Mouse (Mus musculus) MEL (cell line): Measurements from ENCODE around the gene Cisd1. TPM values are rescaled to one million over a fixed set of nuclear protein-coding genes. Genes with fewer than 3 reads are reported as not detected.

Experiments
- DNase-seq: peaks from one replicate; pipeline ENCODE4 v3.0.0; 2011; ENCODE audit warnings: low read depth, low spot score
- H3K27ac ChIP-seq: 2 replicates; pipeline ENCODE4 v1.5.1; 2012; ENCODE audit warnings: low read depth, mild to moderate bottlenecking, control low read depth, low read length, moderate library complexity; ENCODE audit not compliant: control insufficient read depth
- H3K27me3 ChIP-seq, 2 experiments: fragments of 150-350 bp in 1 of 2; sonication (generic) in 1 of 2; 2 replicates each; pipeline ENCODE4 v1.6.1; 2012; ENCODE audit warnings: low read length in 2 of 2, mild to moderate bottlenecking in 2 of 2, improper control_type of control experiment in 1 of 2, moderate library complexity in 1 of 2; ENCODE audit not compliant: insufficient read depth in 2 of 2, control insufficient read depth in 1 of 2
- H3K36me3 ChIP-seq, 2 experiments: 2 replicates each; pipeline ENCODE4 v1.6.1; 2012 to 2014; ENCODE audit warnings: low read length in 2 of 2, improper control_type of control experiment in 1 of 2, inconsistent platforms in 1 of 2, mild to moderate bottlenecking in 1 of 2; ENCODE audit not compliant: insufficient read depth in 2 of 2, control insufficient read depth in 1 of 2
- H3K4me1 ChIP-seq, 2 experiments: fragments of 150-350 bp in 1 of 2; sonication (generic) in 1 of 2; 2 replicates each; pipeline ENCODE4 v1.6.1; 2012; ENCODE audit warnings: low read length in 2 of 2, improper control_type of control experiment in 1 of 2, mild to moderate bottlenecking in 1 of 2; ENCODE audit not compliant: insufficient read depth in 2 of 2, control insufficient read depth in 1 of 2
- H3K4me3 ChIP-seq, 2 experiments: fragments of 150-350 bp in 1 of 2; sonication (generic) in 1 of 2; 2 replicates each; pipeline ENCODE4 v1.5.1; 2012; ENCODE audit warnings: low read depth in 2 of 2, low read length in 2 of 2, mild to moderate bottlenecking in 2 of 2, moderate library complexity in 2 of 2, control low read depth in 1 of 2, improper control_type of control experiment in 1 of 2; ENCODE audit not compliant: control insufficient read depth in 1 of 2, insufficient read depth in 1 of 2
- H3K79me2 ChIP-seq: 2 replicates; pipeline ENCODE4 v1.6.1; 2012; ENCODE audit warnings: mild to moderate bottlenecking, low read length, moderate library complexity; ENCODE audit not compliant: control insufficient read depth, poor library complexity, insufficient read depth
- H3K9ac ChIP-seq: 2 replicates; pipeline ENCODE4 v1.6.1; 2012; ENCODE audit warnings: low read depth, mild to moderate bottlenecking, control low read depth, low read length, moderate library complexity; ENCODE audit not compliant: control insufficient read depth, poor library complexity, severe bottlenecking
- H3K9me3 ChIP-seq: fragments of 150-350 bp; sonication (generic); replicated peaks from 2 replicates; pipeline ENCODE4 v1.6.1; 2012; ENCODE audit warnings: mild to moderate bottlenecking, low read length, improper control_type of control experiment, moderate library complexity; ENCODE audit not compliant: insufficient read depth
- CHD1 ChIP-seq: IDR thresholded peaks from 2 replicates; pipeline ENCODE4 v1.6.1; 2012; ENCODE audit warnings: low read depth, mild to moderate bottlenecking, inconsistent platforms, low read length, improper control_type of control experiment
- ELF1 ChIP-seq: IDR thresholded peaks from 2 replicates; pipeline ENCODE4 v1.6.1; 2014; ENCODE audit warnings: low read depth, mild to moderate bottlenecking, inconsistent platforms, low read length, improper control_type of control experiment, moderate library complexity
- EP300 ChIP-seq, 2 experiments: IDR thresholded peaks; 2 replicates each; pipeline ENCODE4 v1.6.1; 2011; ENCODE audit warnings: improper control_type of control experiment in 2 of 2, low read length in 2 of 2, low read depth in 1 of 2, mild to moderate bottlenecking in 1 of 2
- ETS1 ChIP-seq: IDR thresholded peaks from 2 replicates; pipeline ENCODE4 v1.6.1; 2012; ENCODE audit warnings: low read depth, mild to moderate bottlenecking, inconsistent platforms, low read length, improper control_type of control experiment, moderate library complexity
- GABPA ChIP-seq: IDR thresholded peaks from 2 replicates; pipeline ENCODE4 v1.6.1; 2012; ENCODE audit warnings: low read depth, mild to moderate bottlenecking, inconsistent platforms, low read length, improper control_type of control experiment, moderate library complexity
- GATA1 ChIP-seq: IDR thresholded peaks from 2 replicates; pipeline ENCODE4 v1.6.1; 2011; ENCODE audit warnings: low read depth, low read length, improper control_type of control experiment
- JUND ChIP-seq: IDR thresholded peaks from 2 replicates; pipeline ENCODE4 v1.6.1; 2011; ENCODE audit warnings: low read depth, mild to moderate bottlenecking, improper control_type of control experiment, low read length
- KAT2A ChIP-seq: conservative IDR thresholded peaks from 2 replicates; pipeline ENCODE4 v1.6.1; 2012; ENCODE audit warnings: low read depth, low read length, improper control_type of control experiment, inconsistent platforms
- MAFK ChIP-seq: IDR thresholded peaks from 2 replicates; pipeline ENCODE4 v1.6.1; 2011; ENCODE audit warnings: low read depth, mild to moderate bottlenecking, low read length, improper control_type of control experiment, borderline replicate concordance
- MAX ChIP-seq: IDR thresholded peaks from 2 replicates; pipeline ENCODE4 v1.6.1; 2011; ENCODE audit warnings: low read length, improper control_type of control experiment
- MXI1 ChIP-seq: IDR thresholded peaks from 2 replicates; pipeline ENCODE4 v1.6.1; 2011; ENCODE audit warnings: mild to moderate bottlenecking, low read depth, low read length, improper control_type of control experiment
- MYC ChIP-seq: IDR thresholded peaks from 2 replicates; pipeline ENCODE4 v1.6.1; 2011; ENCODE audit warnings: low read depth, mild to moderate bottlenecking, low read length, improper control_type of control experiment, moderate library complexity
- NELFE ChIP-seq: IDR thresholded peaks from 2 replicates; pipeline ENCODE4 v1.6.1; 2011; ENCODE audit warnings: low read depth, low read length, improper control_type of control experiment
- NRF1 ChIP-seq: IDR thresholded peaks from 2 replicates; pipeline ENCODE4 v1.6.1; 2014; ENCODE audit warnings: low read depth, mild to moderate bottlenecking, inconsistent platforms, low read length, improper control_type of control experiment, moderate library complexity; ENCODE audit not compliant: poor library complexity, insufficient read depth, severe bottlenecking
- POLR2A ChIP-seq, 2 experiments: IDR thresholded peaks; 2 replicates each; pipeline ENCODE4 v1.6.1; 2011 to 2012; ENCODE audit warnings: low read length in 2 of 2, mild to moderate bottlenecking in 2 of 2, control low read depth in 1 of 2, improper control_type of control experiment in 1 of 2, low read depth in 1 of 2, moderate library complexity in 1 of 2; ENCODE audit not compliant: control insufficient read depth in 1 of 2, insufficient read depth in 1 of 2, poor library complexity in 1 of 2
- POLR2AphosphoS5 ChIP-seq: IDR thresholded peaks from 2 replicates; pipeline ENCODE4 v1.6.1; 2012; ENCODE audit warnings: low read depth, borderline replicate concordance, mild to moderate bottlenecking, inconsistent platforms, low read length, moderate library complexity, mixed read lengths
- RAD21 ChIP-seq: IDR thresholded peaks from 2 replicates; pipeline ENCODE4 v1.6.1; 2011; ENCODE audit warnings: mild to moderate bottlenecking, low read depth, low read length, improper control_type of control experiment
- RCOR1 ChIP-seq: IDR thresholded peaks from 2 replicates; pipeline ENCODE4 v1.6.1; 2012; ENCODE audit warnings: low read depth, mild to moderate bottlenecking, inconsistent platforms, low read length, improper control_type of control experiment
- SIN3A ChIP-seq: IDR thresholded peaks from 2 replicates; pipeline ENCODE4 v1.6.1; 2012; ENCODE audit warnings: low read length, improper control_type of control experiment, inconsistent platforms
- TCF12 ChIP-seq: IDR thresholded peaks from 2 replicates; pipeline ENCODE4 v1.6.1; 2014; ENCODE audit warnings: low read depth, mild to moderate bottlenecking, inconsistent platforms, low read length, improper control_type of control experiment, moderate library complexity
- UBTF ChIP-seq: IDR thresholded peaks from 2 replicates; pipeline ENCODE4 v1.6.1; 2012; ENCODE audit warnings: low read depth, mild to moderate bottlenecking, inconsistent platforms, low read length, improper control_type of control experiment, moderate library complexity, borderline replicate concordance; ENCODE audit not compliant: insufficient read depth
- USF1 ChIP-seq: IDR thresholded peaks from 2 replicates; pipeline ENCODE4 v1.6.1; 2014; ENCODE audit warnings: low read depth, mild to moderate bottlenecking, inconsistent platforms, low read length, improper control_type of control experiment, moderate library complexity
- USF2 ChIP-seq, 2 experiments: IDR thresholded peaks; 2 replicates each; pipeline ENCODE4 v1.6.1; 2011 to 2012; ENCODE audit warnings: improper control_type of control experiment in 2 of 2, low read length in 2 of 2, borderline replicate concordance in 1 of 2, inconsistent platforms in 1 of 2, low read depth in 1 of 2, mild to moderate bottlenecking in 1 of 2; ENCODE audit not compliant: insufficient read depth in 1 of 2
- ZKSCAN1 ChIP-seq: IDR thresholded peaks from 2 replicates; pipeline ENCODE4 v1.6.1; 2012; ENCODE audit warnings: low read depth, mild to moderate bottlenecking, inconsistent platforms, low read length, improper control_type of control experiment, moderate library complexity
- ZNF384 ChIP-seq: IDR thresholded peaks from 2 replicates; pipeline ENCODE4 v1.6.1; 2012; ENCODE audit warnings: low read depth, mild to moderate bottlenecking, inconsistent platforms, low read length, improper control_type of control experiment
- polyA plus RNA-seq, 2 experiments: library from polyadenylated mRNA; stranded (reverse) in 1 of 2; unstranded in 1 of 2; fragments of >175 nt in 1 of 2; fragments of >200 nt in 1 of 2; gene quantifications; 2 replicates each; pipeline versions ENCODE4 v1.2.1 to v1.2.4; 2012; ENCODE audit warnings: low replicate concordance in 2 of 2, low read depth in 1 of 2; ENCODE audit not compliant: insufficient read length in 2 of 2, insufficient read depth in 1 of 2, missing spikeins in 1 of 2
- total RNA-seq: library from RNA; depleted of rRNA; stranded (reverse); fragments of 300-350 nt; gene quantifications from 2 replicates; pipeline ENCODE4 v1.2.3, GENCODE M21; 2012

Gene Cisd1
- total and polyA plus RNA-seq, 3 experiments = 108 to 109 TPM; not detected in 1

GRCm38 (mm10) chr10:71348637-71349280 is 4.0 kb upstream of the Cisd1 start:
- Histone ChIP-seq H3K4me3 (peak overlapping the region; percentile 82 to 96), H3K79me2 (peaks cover 33% of the 10 kb centered on the region), H3K9ac (peak overlapping the region; percentile 88), H3K9me3 (no peaks in the 10 kb centered on the region), H3K27me3 (no peaks in the 10 kb centered on the region)
- TF ChIP-seq POLR2AphosphoS5 (no peak), MYC (no peak), EP300 (IDR thresholded peaks at IDR 0.05; ENCODE audit: low read depth in 1 of 2, low read length in 2 of 2) (peak; percentile 49 to 53; a peak in 3 of 4 replicates), MAFK (peak; percentile 68), RAD21 (no peak)
- TF ChIP-seq, all 39 proteins: peak for 2
- peaks cover 7% of the 10 kb centered on the region in 2 experiments; a peak in 3 of 4 replicates for H3K4me1 ChIP-seq
- peak; percentile 68 for DNase-seq
- H3K27ac ChIP-seq = peak overlapping the region; percentile 59
- peaks cover 0 to 5% of the 10 kb centered on the region in 2 experiments; a peak in 3 of 4 replicates for H3K36me3 ChIP-seq

- Histone ChIP-seq H3K4me1 (peaks cover 7 to 12% of the 10 kb centered on the region in 2 experiments; a peak in 3 of 4 replicates), H3K4me3 (peak overlapping the region; percentile 82 to 96), H3K27me3 (no peaks in the 10 kb centered on the region), H3K79me2 (peaks cover 38% of the 10 kb centered on the region), H3K36me3 (peaks cover 0 to 11% of the 10 kb centered on the region in 2 experiments; a peak in 3 of 4 replicates), H3K27ac (peak overlapping the region; percentile 59), H3K9me3 (no peaks in the 10 kb centered on the region), H3K9ac (peak overlapping the region; percentile 88)
- no peak for TF ChIP-seq ZNF384
- no peak; the same call in 1 of the 2 replicates for TF ChIP-seq KAT2A
- peak; percentile 67 for TF ChIP-seq SIN3A
- no peak for TF ChIP-seq ZKSCAN1
- no peak for TF ChIP-seq JUND
- TF ChIP-seq NRF1 = 0 out of 2 replicates have a peak, but pooled peaks have one; percentile 12
- no peak for TF ChIP-seq POLR2AphosphoS5
- TF ChIP-seq CHD1 = no peak
- TF ChIP-seq EP300 (IDR thresholded peaks at IDR 0.05; ENCODE audit: low read depth in 1 of 2, low read length in 2 of 2) = no peak
- 0 out of 2 replicates have a peak, but pooled peaks have one; percentile 19 for TF ChIP-seq MYC
- TF ChIP-seq USF2 (IDR thresholded peaks at IDR 0.05; ENCODE audit: borderline replicate concordance in 1 of 2, insufficient read depth in 1 of 2, low read depth in 1 of 2, low read length in 2 of 2) = no peak
- no peak for TF ChIP-seq NELFE
- no peak; a peak in 1 of 4 replicates for TF ChIP-seq POLR2A (IDR thresholded peaks at IDR 0.05; ENCODE audit: control insufficient read depth in 1 of 2, insufficient read depth in 1 of 2, low read depth in 1 of 2, low read length in 2 of 2, poor library complexity in 1 of 2)
- no peak for TF ChIP-seq ETS1
- 0 out of 2 replicates have a peak, but pooled peaks have one; percentile 5 for TF ChIP-seq MAX
- TF ChIP-seq RCOR1 = 0 out of 2 replicates have a peak, but pooled peaks have one; percentile 7
- TF ChIP-seq GABPA = no peak
- TF ChIP-seq MAFK = no peak
- no peak for TF ChIP-seq GATA1
- TF ChIP-seq TCF12 = no peak
- no peak for TF ChIP-seq USF1
- peak; percentile 1 for TF ChIP-seq MXI1
- no peak for TF ChIP-seq UBTF
- peak; percentile 32; the same call in 1 of the 2 replicates for TF ChIP-seq ELF1
- peak; percentile 82 for DNase-seq
These were observed 3.3 kb upstream of the Cisd1 start for GRCm38 (mm10) chr10:71347964-71348636.
